Mouse (Mus musculus): ENCODE measurements around the gene Paip2b.

- no peak for TF ChIP-seq GATA1 (IDR thresholded peaks at IDR 0.05; ENCODE audit: borderline replicate concordance, low read length)
- no peak for TF ChIP-seq FLI1 (IDR thresholded peaks at IDR 0.05; ENCODE audit: low read length)
Measured at GRCm38 (mm10) chr6:83818996-83819395, 12.5 kb downstream of the Paip2b start.
